Mouse (Mus musculus) forebrain, embryonic 14.5 days (tissue): ENCODE measurements at regions not wholly inside any gene's neighbourhood (a gene's known extent, or its start where the extent isn't known, plus 50 kb on each side); places are given as distances from the start of the nearest gene placed in this dataset.

Source experiments
- ATAC-seq: fragments of 200-750 bp; cut with Nextera tagmentation; 2 replicates; pipeline ENCODE4 v1.8.0; 2017; ENCODE audit warnings: mild to moderate bottlenecking, moderate library complexity
- DNase-seq: peaks from one replicate; pipeline ENCODE4 v3.0.0-alpha.2; 2015; ENCODE audit warnings: low spot score
- H3K27ac ChIP-seq: fragments of 300-500 bp; sonication (generic); 2 replicates; pipeline ENCODE4 v1.5.1; 2014; ENCODE audit warnings: low read depth, mild to moderate bottlenecking, control low read depth, low read length, moderate library complexity
- H3K27me3 ChIP-seq: fragments of 300-500 bp; sonication (generic); replicated peaks from 2 replicates; pipeline ENCODE4 v1.6.1; 2014; ENCODE audit warnings: low read length, control low read depth, mixed read lengths; ENCODE audit not compliant: control insufficient read depth, insufficient read depth
- H3K36me3 ChIP-seq: fragments of 300-500 bp; sonication (generic); 2 replicates; pipeline ENCODE4 v1.6.1; 2014; ENCODE audit warnings: low read length, control low read depth; ENCODE audit not compliant: control insufficient read depth, insufficient read depth
- H3K4me1 ChIP-seq: fragments of 300-500 bp; sonication (generic); 2 replicates; pipeline ENCODE4 v1.6.1; 2014; ENCODE audit warnings: antibody characterized with exemption, low read length, control low read depth; ENCODE audit not compliant: control insufficient read depth, insufficient read depth
- H3K4me2 ChIP-seq: fragments of 300-500 bp; sonication (generic); 2 replicates; pipeline ENCODE4 v1.6.1; 2014; ENCODE audit warnings: mild to moderate bottlenecking, control low read depth, low read length
- H3K4me3 ChIP-seq: fragments of 300-500 bp; sonication (generic); 2 replicates; pipeline ENCODE4 v1.5.1; 2014; ENCODE audit warnings: low read depth, low read length, control low read depth
- H3K9ac ChIP-seq: fragments of 300-500 bp; sonication (generic); 2 replicates; pipeline ENCODE4 v1.6.1; 2014; ENCODE audit warnings: mild to moderate bottlenecking, low read length, control low read depth, moderate library complexity
- H3K9me3 ChIP-seq: fragments of 300-500 bp; sonication (generic); replicated peaks from 2 replicates; pipeline ENCODE4 v1.6.1; 2016; ENCODE audit warnings: low read length, control low read depth, mixed read lengths; ENCODE audit not compliant: control insufficient read depth
- WGBS: fragments of 180-500 bp; shearing (Covaris S2); extraction: QIAGEN DNeasy Blood & Tissue Kit; methylation state at CpG from one replicate; pipeline ENCODE4 v1.1.7; 2014; 5-methylcytosine and 5-hydroxymethylcytosine counted together

GRCm38 (mm10) chr5:75823646-75824045 lies 154.6 kb downstream of the Kdr start:
- Histone ChIP-seq H3K4me2 (no peak overlapping the region), H3K36me3 (no peaks in the 10 kb centered on the region), H3K9me3 (no peaks in the 10 kb centered on the region), H3K4me1 (no peaks in the 10 kb centered on the region), H3K9ac (no peak overlapping the region), H3K27ac (no peak overlapping the region), H3K27me3 (no peaks in the 10 kb centered on the region), H3K4me3 (no peak overlapping the region)
- ATAC-seq, result no peak
- WGBS, result 93% methylated on average over 3 of the region's 3 CpGs
- no peak for DNase-seq

GRCm38 (mm10) chr5:75817396-75817795 lies 160.9 kb downstream of the Kdr start:
- Histone ChIP-seq H3K9me3 (no peaks in the 10 kb centered on the region), H3K27me3 (no peaks in the 10 kb centered on the region), H3K4me2 (no peak overlapping the region), H3K27ac (no peak overlapping the region), H3K9ac (no peak overlapping the region), H3K4me3 (no peak overlapping the region), H3K36me3 (no peaks in the 10 kb centered on the region), H3K4me1 (no peaks in the 10 kb centered on the region)
- DNase-seq (no peak), ATAC-seq (no peak)
- WGBS, result 93% methylated on average over 13 of the region's 13 CpGs

- Histone ChIP-seq H3K4me3 (no peak overlapping the region), H3K4me1 (no peaks in the 10 kb centered on the region), H3K27ac (no peak overlapping the region), H3K27me3 (no peaks in the 10 kb centered on the region), H3K4me2 (no peak overlapping the region), H3K9ac (no peak overlapping the region), H3K9me3 (no peaks in the 10 kb centered on the region), H3K36me3 (no peaks in the 10 kb centered on the region)
- ATAC-seq (no peak), DNase-seq (peak; percentile 44)
- WGBS, result 79% methylated on average over 12 of the region's 12 CpGs
These were observed 163.8 kb downstream of the Kdr start for GRCm38 (mm10) chr5:75814393-75814984.

GRCm38 (mm10) chr5:75812686-75813085 lies 165.6 kb downstream of the Kdr start:
- Histone ChIP-seq H3K27ac (no peak overlapping the region), H3K36me3 (no peaks in the 10 kb centered on the region), H3K27me3 (no peaks in the 10 kb centered on the region), H3K4me3 (no peak overlapping the region), H3K4me2 (no peak overlapping the region), H3K9me3 (no peaks in the 10 kb centered on the region), H3K9ac (no peak overlapping the region), H3K4me1 (no peaks in the 10 kb centered on the region)
- DNase-seq (no peak), ATAC-seq (no peak)
- WGBS, result 89% methylated on average over 4 of the region's 4 CpGs

GRCm38 (mm10) chr5:75808551-75809332 lies 169.5 kb downstream of the Kdr start:
- Histone ChIP-seq H3K4me3 (no peak overlapping the region), H3K27me3 (no peaks in the 10 kb centered on the region), H3K9ac (no peak overlapping the region), H3K27ac (no peak overlapping the region), H3K9me3 (no peaks in the 10 kb centered on the region), H3K36me3 (no peaks in the 10 kb centered on the region), H3K4me1 (no peaks in the 10 kb centered on the region), H3K4me2 (no peak overlapping the region)
- WGBS, result 90% methylated on average over 18 of the region's 18 CpGs
- DNase-seq (no peak), ATAC-seq (no peak)

GRCm38 (mm10) chr5:75805011-75805410 lies 173.2 kb downstream of the Kdr start:
- no peak overlapping the region for H3K9ac ChIP-seq
- H3K4me1 ChIP-seq, result no peaks in the 10 kb centered on the region
- H3K9me3 ChIP-seq, result no peaks in the 10 kb centered on the region
- DNase-seq (no peak), ATAC-seq (no peak)
- H3K27me3 ChIP-seq, result no peaks in the 10 kb centered on the region
- H3K4me2 ChIP-seq, result no peak overlapping the region
- WGBS, result 81% methylated on average over 2 of the region's 2 CpGs
- no peaks in the 10 kb centered on the region for H3K36me3 ChIP-seq
- no peak overlapping the region for H3K27ac ChIP-seq
- no peak overlapping the region for H3K4me3 ChIP-seq

GRCm38 (mm10) chr5:75804340-75804739 lies 173.9 kb downstream of the Kdr start:
- Histone ChIP-seq H3K9ac (no peak overlapping the region), H3K27me3 (no peaks in the 10 kb centered on the region), H3K4me3 (no peak overlapping the region), H3K9me3 (no peaks in the 10 kb centered on the region), H3K27ac (no peak overlapping the region), H3K36me3 (no peaks in the 10 kb centered on the region), H3K4me2 (no peak overlapping the region), H3K4me1 (peaks cover 3% of the 10 kb centered on the region; the same call in 1 of the 2 replicates)
- ATAC-seq (no peak), DNase-seq (no peak)
- 96% methylated on average over 2 of the region's 2 CpGs for WGBS

- Histone ChIP-seq H3K9ac (no peak overlapping the region), H3K27me3 (no peaks in the 10 kb centered on the region), H3K27ac (no peak overlapping the region), H3K9me3 (no peaks in the 10 kb centered on the region), H3K4me1 (peaks cover 3% of the 10 kb centered on the region; the same call in 1 of the 2 replicates), H3K36me3 (no peaks in the 10 kb centered on the region), H3K4me2 (no peak overlapping the region), H3K4me3 (no peak overlapping the region)
- 96% methylated on average over 2 of the region's 2 CpGs for WGBS
- DNase-seq, result no peak
- ATAC-seq, result no peak
These were observed 175.2 kb downstream of the Kdr start for GRCm38 (mm10) chr5:75803012-75803411.
